Mouse (Mus musculus): ENCODE measurements around the gene Suco. TPM values are rescaled to one million over a fixed set of nuclear protein-coding genes. Genes with fewer than 3 reads are reported as not detected.

The Suco gene
- total and polyA plus RNA-seq, 3 experiments: 6.4 to 6.8 TPM; not detected in 1

- Histone ChIP-seq H3K36me3 (ENCODE audit: control insufficient read depth in 1 of 2, insufficient read depth in 2 of 2, low read length in 2 of 2) (no peaks in the 10 kb centered on the region), H3K4me1 (ENCODE audit: control insufficient read depth in 1 of 2, insufficient read depth in 2 of 2, low read length in 2 of 2) (no peaks in the 10 kb centered on the region), H3K9me3 (replicated peaks; ENCODE audit: insufficient read depth, low read length) (no peaks in the 10 kb centered on the region), H3K9ac (ENCODE audit: control insufficient read depth, low read depth, low read length, poor library complexity, severe bottlenecking) (no peak overlapping the region), H3K4me3 (ENCODE audit: control insufficient read depth in 1 of 2, insufficient read depth in 1 of 2, low read depth in 2 of 2, low read length in 2 of 2) (no peak overlapping the region), H3K27ac (ENCODE audit: control insufficient read depth, low read depth, low read length) (no peak overlapping the region), H3K27me3 (ENCODE audit: control insufficient read depth in 1 of 2, insufficient read depth in 2 of 2, low read length in 2 of 2) (no peaks in the 10 kb centered on the region; a peak in 2 of 4 replicates), H3K79me2 (ENCODE audit: control insufficient read depth, insufficient read depth, low read length, poor library complexity) (no peaks in the 10 kb centered on the region)
- TF ChIP-seq ZKSCAN1 (IDR thresholded peaks at IDR 0.05; ENCODE audit: low read depth, low read length) (no peak), MAZ (IDR thresholded peaks at IDR 0.05; ENCODE audit: low read depth, low read length) (no peak), MAX (IDR thresholded peaks at IDR 0.05; ENCODE audit: low read length) (no peak), POLR2AphosphoS5 (IDR thresholded peaks at IDR 0.05; ENCODE audit: borderline replicate concordance, low read depth, low read length) (no peak), MYC (IDR thresholded peaks at IDR 0.05; ENCODE audit: low read depth, low read length) (no peak), CTCF (IDR thresholded peaks at IDR 0.05 in 2 of 3, conservative IDR thresholded peaks at IDR 0.05 in 1 of 3; ENCODE audit: control insufficient read depth in 1 of 3, insufficient read depth in 1 of 3, low read depth in 2 of 3, low read length in 3 of 3, poor library complexity in 1 of 3, severe bottlenecking in 1 of 3) (no peak), TBP (IDR thresholded peaks at IDR 0.05; ENCODE audit: low read depth, low read length) (no peak), ZC3H11A (IDR thresholded peaks at IDR 0.05; ENCODE audit: low read depth, low read length) (no peak), UBTF (IDR thresholded peaks at IDR 0.05; ENCODE audit: borderline replicate concordance, insufficient read depth, low read depth, low read length) (no peak), E2F4 (IDR thresholded peaks at IDR 0.05; ENCODE audit: borderline replicate concordance, low read depth, low read length) (no peak), CHD2 (IDR thresholded peaks at IDR 0.05; ENCODE audit: low read length) (no peak), JUND (IDR thresholded peaks at IDR 0.05; ENCODE audit: low read depth, low read length) (no peak), HCFC1 (IDR thresholded peaks at IDR 0.05; ENCODE audit: low read depth, low read length) (no peak), SMC3 (IDR thresholded peaks at IDR 0.05; ENCODE audit: low read depth, low read length) (no peak)
- no peak for DNase-seq (ENCODE audit: low read depth, low spot score)
Measured at GRCm38 (mm10) chr1:161907795-161908457, 31.4 kb upstream of the Suco start.

GRCm38 (mm10) chr1:161907111-161907510 lies 30.6 kb upstream of the Suco start:
- Histone ChIP-seq H3K79me2 (ENCODE audit: control insufficient read depth, insufficient read depth, low read length, poor library complexity) (no peaks in the 10 kb centered on the region), H3K27ac (ENCODE audit: control insufficient read depth, low read depth, low read length) (no peak overlapping the region), H3K36me3 (ENCODE audit: control insufficient read depth in 1 of 2, insufficient read depth in 2 of 2, low read length in 2 of 2) (no peaks in the 10 kb centered on the region), H3K9ac (ENCODE audit: control insufficient read depth, low read depth, low read length, poor library complexity, severe bottlenecking) (no peak overlapping the region), H3K4me1 (ENCODE audit: control insufficient read depth in 1 of 2, insufficient read depth in 2 of 2, low read length in 2 of 2) (no peaks in the 10 kb centered on the region), H3K4me3 (ENCODE audit: control insufficient read depth in 1 of 2, insufficient read depth in 1 of 2, low read depth in 2 of 2, low read length in 2 of 2) (no peak overlapping the region), H3K27me3 (ENCODE audit: control insufficient read depth in 1 of 2, insufficient read depth in 2 of 2, low read length in 2 of 2) (no peaks in the 10 kb centered on the region; a peak in 2 of 4 replicates), H3K9me3 (replicated peaks; ENCODE audit: insufficient read depth, low read length) (no peaks in the 10 kb centered on the region)
- TF ChIP-seq EP300 (IDR thresholded peaks at IDR 0.05; ENCODE audit: low read depth in 1 of 2, low read length in 2 of 2) (no peak), CHD1 (IDR thresholded peaks at IDR 0.05; ENCODE audit: low read depth, low read length) (no peak), RAD21 (IDR thresholded peaks at IDR 0.05; ENCODE audit: low read depth, low read length) (no peak), UBTF (IDR thresholded peaks at IDR 0.05; ENCODE audit: borderline replicate concordance, insufficient read depth, low read depth, low read length) (no peak), TCF12 (IDR thresholded peaks at IDR 0.05; ENCODE audit: low read depth, low read length) (no peak), USF1 (IDR thresholded peaks at IDR 0.05; ENCODE audit: low read depth, low read length) (no peak), CTCF (IDR thresholded peaks at IDR 0.05 in 2 of 3, conservative IDR thresholded peaks at IDR 0.05 in 1 of 3; ENCODE audit: control insufficient read depth in 1 of 3, insufficient read depth in 1 of 3, low read depth in 2 of 3, low read length in 3 of 3, poor library complexity in 1 of 3, severe bottlenecking in 1 of 3) (no peak)
- no peak for DNase-seq (ENCODE audit: low read depth, low spot score)

All from MEL (cell line).